Mouse (Mus musculus): Measurements from ENCODE around the gene Angptl6. TPM values are rescaled to one million over a fixed set of nuclear protein-coding genes. Genes with fewer than 3 reads are reported as not detected.
"Not testable (repeated sequence)": the region's sequence is repeated elsewhere in the genome, so short reads cannot be mapped to it uniquely, and the experiment has no call there.

Angptl6 gene
- polyA plus RNA-seq, 1 experiment from 2014 or later: 4.4 TPM

GRCm38 (mm10) chr9:20859926-20860325 is 19.6 kb downstream of the Angptl6 start:
- 55% methylated on average over 6 of the region's 6 CpGs for WGBS

DNA sequence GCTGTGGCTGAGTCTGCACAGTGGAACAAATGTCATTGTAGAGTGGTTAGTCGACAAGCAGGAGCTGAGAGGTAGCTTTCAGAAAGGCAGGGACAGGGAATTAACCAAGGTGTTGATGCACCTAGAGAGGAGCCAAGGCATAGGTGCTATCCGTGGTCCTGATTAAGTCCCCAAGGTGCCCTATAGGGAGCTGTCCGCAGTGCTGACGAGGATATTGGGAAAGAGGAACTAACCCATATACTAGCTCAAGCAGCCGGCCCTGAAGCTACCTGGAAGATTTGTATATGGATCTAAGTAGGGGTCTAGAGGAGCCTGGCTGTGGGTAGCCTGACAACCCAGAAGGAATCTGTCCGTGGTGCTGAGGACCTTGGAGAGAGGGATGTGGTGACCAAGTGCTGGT is 22.4 kb downstream of the Angptl6 start:
- no peaks in the 10 kb centered on the region for H3K27me3 ChIP-seq (ENCODE audit: poor library complexity, severe bottlenecking)
- no peaks in the 10 kb centered on the region for H3K4me1 ChIP-seq
- no peak overlapping the region for H3K4me3 ChIP-seq
- no peak overlapping the region for H3K27ac ChIP-seq
- no peaks in the 10 kb centered on the region for H3K36me3 ChIP-seq (replicated peaks)
- no peaks in the 10 kb centered on the region for H3K9me3 ChIP-seq
- DNase-seq (ENCODE audit: extremely low spot score, low spot score): peak; percentile 35
- 11% methylated on average over 6 of the region's 6 CpGs for WGBS

More at GRCm38 (mm10) chr9:20859926-20860325, 19.6 kb downstream of the Angptl6 start:
- Histone ChIP-seq H3K4me1 (no peaks in the 10 kb centered on the region), H3K27me3 (ENCODE audit: poor library complexity, severe bottlenecking) (no peaks in the 10 kb centered on the region), H3K36me3 (replicated peaks) (no peaks in the 10 kb centered on the region), H3K9me3 (no peaks in the 10 kb centered on the region), H3K4me3 (no peak overlapping the region), H3K27ac (no peak overlapping the region)
- DNase-seq (ENCODE audit: extremely low spot score, low spot score): no peak

DNA sequence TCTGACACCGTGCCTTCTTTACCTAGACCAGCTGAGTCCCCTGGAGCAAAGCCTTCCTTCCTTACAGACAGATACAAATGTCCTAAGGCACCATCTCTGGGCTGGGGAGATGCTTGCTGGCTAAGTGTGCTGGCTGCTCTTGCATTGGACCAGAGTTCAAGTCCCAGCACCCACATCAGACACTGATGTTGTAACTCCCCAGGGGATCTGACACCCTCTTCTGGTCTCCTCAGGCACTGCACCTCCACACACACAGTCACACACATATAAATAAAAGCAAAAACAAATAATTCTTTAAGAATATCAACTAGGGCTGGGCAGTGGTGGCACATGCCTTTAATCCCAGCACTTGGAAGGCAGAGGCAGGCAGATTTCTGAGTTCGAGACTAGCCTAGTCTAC is 29.3 kb downstream of the Angptl6 start:
- H3K27me3 ChIP-seq (ENCODE audit: poor library complexity, severe bottlenecking): no peaks in the 10 kb centered on the region
- no peaks in the 10 kb centered on the region for H3K36me3 ChIP-seq (replicated peaks)
- no peaks in the 10 kb centered on the region for H3K4me1 ChIP-seq
- H3K9me3 ChIP-seq: no peaks in the 10 kb centered on the region
- H3K4me3 ChIP-seq: no peak overlapping the region
- 84% methylated on average over 2 of the region's 2 CpGs for WGBS
- no peak for DNase-seq (ENCODE audit: extremely low spot score, low spot score)
- no peak overlapping the region for H3K27ac ChIP-seq

GRCm38 (mm10) chr9:20842670-20843069 is 36.9 kb downstream of the Angptl6 start:
- 36% methylated on average over 2 of the region's 2 CpGs for WGBS
- no peaks in the 10 kb centered on the region for H3K36me3 ChIP-seq (replicated peaks)
- no peaks in the 10 kb centered on the region for H3K9me3 ChIP-seq
- no peak overlapping the region for H3K27ac ChIP-seq
- no peak for DNase-seq (ENCODE audit: extremely low spot score, low spot score)
- H3K27me3 ChIP-seq (ENCODE audit: poor library complexity, severe bottlenecking): peaks cover 4% of the 10 kb centered on the region; the same call in 1 of the 2 replicates
- no peak overlapping the region for H3K4me3 ChIP-seq
- H3K4me1 ChIP-seq: no peaks in the 10 kb centered on the region

- Histone ChIP-seq H3K9me3 (no peaks in the 10 kb centered on the region), H3K4me3 (no peak overlapping the region), H3K4me1 (no peaks in the 10 kb centered on the region), H3K27me3 (ENCODE audit: poor library complexity, severe bottlenecking) (peaks cover 4% of the 10 kb centered on the region; the same call in 1 of the 2 replicates), H3K36me3 (replicated peaks) (no peaks in the 10 kb centered on the region), H3K27ac (no peak overlapping the region)
- 74% methylated on average over 4 of the region's 4 CpGs for WGBS
- no peak for DNase-seq (ENCODE audit: extremely low spot score, low spot score)
Measured at GRCm38 (mm10) chr9:20842211-20842610, 37.3 kb downstream of the Angptl6 start.

- WGBS: 62% methylated on average over 6 of the region's 6 CpGs
- no peak for DNase-seq (ENCODE audit: extremely low spot score, low spot score)
- peaks cover 2% of the 10 kb centered on the region; the same call in 1 of the 2 replicates for H3K27me3 ChIP-seq (ENCODE audit: poor library complexity, severe bottlenecking)
- no peaks in the 10 kb centered on the region for H3K36me3 ChIP-seq (replicated peaks)
- no peaks in the 10 kb centered on the region for H3K9me3 ChIP-seq
- H3K4me1 ChIP-seq: no peaks in the 10 kb centered on the region
- no peak overlapping the region for H3K4me3 ChIP-seq
- no peak overlapping the region for H3K27ac ChIP-seq
Measured at GRCm38 (mm10) chr9:20838931-20839330, 40.6 kb downstream of the Angptl6 start.

DNA sequence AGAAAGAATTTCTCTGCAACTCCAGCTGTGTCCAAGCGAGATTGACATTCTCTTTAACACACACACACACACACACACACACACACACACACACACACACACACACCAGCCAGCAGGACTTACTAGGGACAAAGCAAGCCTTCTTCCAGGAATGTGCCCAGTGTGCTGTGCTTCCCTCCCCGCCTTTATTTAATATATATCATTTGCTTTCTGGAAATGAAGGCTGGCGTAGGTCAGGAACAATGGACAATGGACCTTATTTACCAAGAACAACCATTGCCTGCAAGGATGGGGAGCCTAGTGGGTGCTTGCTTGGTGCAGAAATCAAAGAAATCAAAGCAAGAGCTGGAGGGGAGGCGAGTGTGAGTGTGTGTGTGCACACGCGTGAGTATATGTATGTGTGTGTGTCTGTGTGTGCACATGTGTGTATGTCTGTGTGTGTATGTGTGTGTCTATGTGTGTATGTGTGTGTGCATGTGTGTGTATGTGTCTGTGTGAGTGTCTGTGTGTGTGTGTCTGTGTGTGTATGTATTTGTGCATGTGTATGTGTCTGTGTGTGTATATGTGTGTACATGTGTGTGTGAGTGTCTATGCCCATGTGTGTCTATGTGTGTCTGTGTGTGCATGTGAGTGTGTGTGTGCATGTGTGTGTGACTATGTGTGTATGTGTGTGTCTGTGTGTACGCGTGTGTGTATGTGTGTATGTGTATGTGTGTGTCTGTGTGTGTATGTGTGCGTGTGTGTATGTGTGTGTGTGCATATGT is 42.2 kb downstream of the Angptl6 start:
- H3K27ac ChIP-seq: no peak overlapping the region
- H3K9me3 ChIP-seq: no peaks in the 10 kb centered on the region
- WGBS: 86% methylated on average over 9 of the region's 9 CpGs
- H3K4me3 ChIP-seq: no peak overlapping the region
- 0 out of 2 replicates have a peak, but pooled peaks cover 9% of the 10 kb centered on the region for H3K27me3 ChIP-seq (ENCODE audit: poor library complexity, severe bottlenecking)
- no peaks in the 10 kb centered on the region for H3K4me1 ChIP-seq
- no peak for DNase-seq (ENCODE audit: extremely low spot score, low spot score)
- no peaks in the 10 kb centered on the region for H3K36me3 ChIP-seq (replicated peaks)

- not testable (repeated sequence) for H3K9me3 ChIP-seq; H3K27ac ChIP-seq; DNase-seq (ENCODE audit: extremely low spot score, low spot score); H3K36me3 ChIP-seq (replicated peaks); H3K4me1 ChIP-seq; H3K4me3 ChIP-seq
- H3K27me3 ChIP-seq (ENCODE audit: poor library complexity, severe bottlenecking): peaks cover 13% of the 10 kb centered on the region
- 90% methylated on average over 11 of the region's 11 CpGs for WGBS
Measured at GRCm38 (mm10) chr9:20835431-20835954, 44.0 kb downstream of the Angptl6 start.

DNA sequence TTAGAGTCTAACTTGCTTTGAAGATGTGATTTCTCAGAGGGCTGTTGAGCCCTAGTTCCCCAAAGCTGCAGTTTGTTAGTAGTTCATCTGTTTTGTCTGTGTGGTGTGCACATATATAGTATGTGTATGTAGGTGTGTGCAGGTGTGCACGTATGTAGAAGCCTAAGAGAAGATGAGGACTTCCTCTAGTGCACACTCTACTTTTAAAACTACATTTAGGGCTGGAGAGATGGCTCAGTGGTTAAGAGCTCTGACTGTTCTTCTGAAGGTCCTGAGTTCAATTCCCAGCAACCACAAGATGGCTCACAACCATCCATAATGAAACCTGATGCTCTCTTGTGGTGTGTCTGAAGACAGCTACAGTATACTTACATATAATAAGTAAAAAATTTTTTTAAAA is 44.6 kb downstream of the Angptl6 start:
- Histone ChIP-seq H3K4me3 (no peak overlapping the region), H3K27ac (no peak overlapping the region), H3K27me3 (ENCODE audit: poor library complexity, severe bottlenecking) (peaks cover 20% of the 10 kb centered on the region), H3K4me1 (peaks cover 4% of the 10 kb centered on the region), H3K9me3 (no peaks in the 10 kb centered on the region), H3K36me3 (replicated peaks) (no peaks in the 10 kb centered on the region)
- WGBS: 77% methylated on average over 1 of the region's 1 CpGs
- DNase-seq (ENCODE audit: extremely low spot score, low spot score): no peak

DNA sequence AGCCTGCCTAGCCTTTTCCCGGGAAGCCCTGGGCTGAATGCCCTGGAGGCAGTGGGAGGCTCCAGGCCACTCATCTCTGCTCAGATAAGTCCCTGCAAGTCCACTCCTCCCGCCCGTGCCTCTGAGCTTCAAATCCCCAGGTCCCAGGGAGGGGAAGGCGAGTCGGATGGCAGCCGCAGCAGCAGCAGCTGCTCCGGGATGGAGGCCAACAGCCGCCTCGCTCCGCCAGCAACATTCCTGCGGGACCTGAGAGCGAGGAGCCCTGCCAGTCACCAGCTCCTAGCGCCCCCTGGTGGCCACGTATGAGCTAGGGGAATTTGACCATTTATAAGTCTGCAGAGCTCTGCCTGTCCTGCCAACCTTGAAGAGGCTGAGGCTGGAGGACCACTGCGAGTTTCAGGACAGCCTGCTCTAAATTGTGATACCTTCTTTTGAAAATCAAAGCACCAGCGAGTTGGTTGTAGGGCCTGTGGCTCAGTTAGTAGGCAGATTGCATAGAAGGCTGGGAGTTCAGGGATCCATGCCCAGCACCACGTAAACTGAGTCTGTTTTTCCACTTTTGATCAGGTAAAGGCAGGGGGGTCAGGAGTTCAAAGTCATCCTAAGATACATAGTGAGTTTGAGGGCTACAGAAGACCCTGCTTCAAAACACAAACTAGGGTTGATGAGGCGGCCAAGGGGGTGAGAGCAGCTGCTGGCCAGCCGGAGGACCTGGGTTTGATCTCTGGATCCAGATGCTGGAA is 48.5 kb downstream of the Angptl6 start:
- Histone ChIP-seq H3K4me1 (peaks cover 4% of the 10 kb centered on the region), H3K36me3 (replicated peaks) (no peaks in the 10 kb centered on the region), H3K27me3 (ENCODE audit: poor library complexity, severe bottlenecking) (peaks cover 28% of the 10 kb centered on the region), H3K27ac (peak overlapping the region; percentile 69), H3K4me3 (peak overlapping the region; percentile 31; the same call in 1 of the 2 replicates), H3K9me3 (no peaks in the 10 kb centered on the region)
- 17% methylated on average over 19 of the region's 19 CpGs for WGBS
- DNase-seq (ENCODE audit: extremely low spot score, low spot score): peak; percentile 93

DNA sequence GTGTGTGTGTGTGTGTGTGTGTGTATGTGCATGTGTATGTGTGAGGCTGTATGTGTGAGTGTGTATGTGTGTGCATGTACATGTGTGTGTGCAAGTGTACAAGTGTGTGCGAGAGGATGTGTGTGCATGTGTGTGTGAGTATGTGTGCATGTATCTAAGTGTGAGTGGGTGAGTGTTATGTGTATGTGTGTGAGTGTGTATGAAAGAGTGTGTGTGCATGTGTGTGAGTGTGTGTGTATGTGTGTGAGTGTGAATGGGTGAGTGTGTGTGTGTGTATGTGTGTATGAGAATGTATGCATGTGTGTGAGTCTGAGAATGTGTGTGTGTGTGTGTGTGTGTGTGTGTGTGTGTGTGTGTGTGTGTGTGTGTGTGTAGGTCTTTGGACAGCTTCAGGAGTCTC is 51.4 kb downstream of the Angptl6 start:
- H3K9me3 ChIP-seq: no peaks in the 10 kb centered on the region
- peaks cover 4% of the 10 kb centered on the region for H3K4me1 ChIP-seq
- no peak overlapping the region for H3K4me3 ChIP-seq
- WGBS: 94% methylated on average over 1 of the region's 1 CpGs
- DNase-seq (ENCODE audit: extremely low spot score, low spot score): no peak
- no peaks in the 10 kb centered on the region for H3K36me3 ChIP-seq (replicated peaks)
- peaks cover 26% of the 10 kb centered on the region for H3K27me3 ChIP-seq (ENCODE audit: poor library complexity, severe bottlenecking)
- no peak overlapping the region for H3K27ac ChIP-seq

DNA sequence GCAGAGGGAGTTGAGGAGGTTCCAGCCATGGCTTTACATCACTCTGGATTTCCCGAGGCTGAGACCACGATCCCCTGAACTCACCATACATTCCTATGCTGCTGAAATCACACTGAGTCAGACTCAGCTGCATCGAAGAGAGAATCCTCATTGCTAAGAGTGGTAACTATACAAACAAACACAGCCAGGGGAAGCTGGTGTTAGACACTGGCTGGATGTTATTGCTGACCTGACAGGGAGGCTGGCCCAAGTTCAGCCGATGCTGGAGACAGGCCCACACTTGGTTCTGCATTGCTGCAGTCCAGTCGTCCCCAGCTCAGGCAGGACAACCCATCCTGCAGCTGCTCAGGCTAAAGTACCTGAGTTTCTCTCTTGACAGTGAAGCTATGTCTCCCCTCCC is 53.7 kb downstream of the Angptl6 start:
- 76% methylated on average over 5 of the region's 5 CpGs for WGBS
- no peak overlapping the region for H3K4me3 ChIP-seq
- no peaks in the 10 kb centered on the region for H3K36me3 ChIP-seq (replicated peaks)
- no peak overlapping the region for H3K27ac ChIP-seq
- no peaks in the 10 kb centered on the region for H3K9me3 ChIP-seq
- DNase-seq (ENCODE audit: extremely low spot score, low spot score): no peak
- peaks cover 17% of the 10 kb centered on the region for H3K27me3 ChIP-seq (ENCODE audit: poor library complexity, severe bottlenecking)
- H3K4me1 ChIP-seq: peaks cover 2% of the 10 kb centered on the region

Data from forebrain, embryonic 10.5 days (tissue).